Mouse (Mus musculus) adrenal gland, postnatal 4 days (tissue): Measurements from ENCODE around the gene Fndc3b. TPM values are rescaled to one million over a fixed set of nuclear protein-coding genes. Genes with fewer than 3 reads are reported as not detected.

Source experiments
- microRNA-seq: library from miRNA; unstranded; fragments of <30 nt; microRNA quantifications from one replicate; pipeline ENCODE4 v1.2.0, GENCODE M21; 2021
- total RNA-seq, 2 experiments: library from RNA; stranded (reverse); gene quantifications; 2 replicates each; pipeline ENCODE4 v1.2.3; 2021

The Fndc3b gene
- total RNA-seq, 2 experiments from 2014 or later, result 110 TPM

Small RNA genes within 50 kb of the gene (microRNA-seq; reads per million reads assigned to microRNA genes)
- not detected for gene Mir3092

Other genes with a start within 250 kb of the Fndc3b start
- not detected for gene Tmem212, start 185.1 kb upstream of the Fndc3b start, total RNA-seq
- 10 to 100 TPM; 11.9 to 13.7 TPM for gene Pld1, start 227.4 kb upstream of the Fndc3b start, total RNA-seq